Mouse (Mus musculus) heart, embryonic 14.5 days (tissue): ENCODE measurements at regions not wholly inside any gene's neighbourhood (a gene's known extent, or its start where the extent isn't known, plus 50 kb on each side); places are given as distances from the start of the nearest gene placed in this dataset.
A peak's percentile ranks its signal among the peaks of the same experiment; 100 is the strongest.

Source experiments
- ATAC-seq: fragments of 200-750 bp; cut with Nextera tagmentation; 2 replicates; pipeline ENCODE4 v1.8.0; 2017; ENCODE audit warnings: low read depth, moderate TSS enrichment; ENCODE audit not compliant: insufficient number of reproducible peaks, insufficient read depth, low FRiP score
- H3K27ac ChIP-seq, 2 experiments: fragments of 200-500 bp in 1 of 2; fragments of 300-500 bp in 1 of 2; sonication (generic) in 1 of 2; replicated peaks in 1 of 2; 2 replicates each; pipeline ENCODE4 v1.5.1; 2012 to 2014; ENCODE audit warnings: low read depth in 2 of 2, low read length in 2 of 2, control low read depth in 1 of 2, mild to moderate bottlenecking in 1 of 2, mixed read lengths in 1 of 2; ENCODE audit not compliant: control insufficient read depth in 1 of 2, insufficient read depth in 1 of 2
- H3K27me3 ChIP-seq: fragments of 300-500 bp; sonication (generic); 2 replicates; pipeline ENCODE4 v1.6.1; 2014; ENCODE audit warnings: mild to moderate bottlenecking, low read length, control low read depth; ENCODE audit not compliant: control insufficient read depth, insufficient read depth
- H3K36me3 ChIP-seq: fragments of 300-500 bp; sonication (generic); 2 replicates; pipeline ENCODE4 v1.6.1; 2014; ENCODE audit warnings: mild to moderate bottlenecking, control low read depth, low read length, mixed read lengths; ENCODE audit not compliant: control insufficient read depth, insufficient read depth
- H3K4me1 ChIP-seq, 2 experiments: fragments of 200-500 bp in 1 of 2; fragments of 300-500 bp in 1 of 2; sonication (generic) in 1 of 2; 2 replicates each; pipeline ENCODE4 v1.6.1; 2012 to 2014; ENCODE audit warnings: low read length in 2 of 2, control low read depth in 1 of 2, mixed read lengths in 1 of 2; ENCODE audit not compliant: control insufficient read depth in 2 of 2, insufficient read depth in 2 of 2
- H3K4me2 ChIP-seq: fragments of 300-500 bp; sonication (generic); 2 replicates; pipeline ENCODE4 v1.6.1; 2014; ENCODE audit warnings: mild to moderate bottlenecking, low read length
- H3K4me3 ChIP-seq, 2 experiments: fragments of 200-500 bp in 1 of 2; fragments of 300-500 bp in 1 of 2; sonication (generic) in 1 of 2; 2 replicates each; pipeline ENCODE4 v1.5.1; 2012 to 2014; ENCODE audit warnings: low read length in 2 of 2, mild to moderate bottlenecking in 2 of 2, control low read depth in 1 of 2, low read depth in 1 of 2, moderate library complexity in 1 of 2; ENCODE audit not compliant: control insufficient read depth in 1 of 2, insufficient read depth in 1 of 2
- H3K9ac ChIP-seq: fragments of 300-500 bp; sonication (generic); 2 replicates; pipeline ENCODE4 v1.6.1; 2014; ENCODE audit warnings: mild to moderate bottlenecking, low read length
- H3K9me3 ChIP-seq: fragments of 300-500 bp; sonication (generic); 2 replicates; pipeline ENCODE4 v1.6.1; 2016; ENCODE audit warnings: low read length, control low read depth; ENCODE audit not compliant: control insufficient read depth
- WGBS: fragments of 180-500 bp; shearing (Covaris S2); extraction: QIAGEN DNeasy Blood & Tissue Kit; methylation state at CpG from one replicate; pipeline ENCODE4 v1.1.7; 2014; 5-methylcytosine and 5-hydroxymethylcytosine counted together

GRCm38 (mm10) chr13:72184116-72184845, 220.8 kb upstream of the Irx1 start:
- no peaks in the 10 kb centered on the region for H3K9me3 ChIP-seq
- H3K4me2 ChIP-seq: no peak overlapping the region
- H3K4me1 ChIP-seq: no peaks in the 10 kb centered on the region
- no peak overlapping the region for H3K27ac ChIP-seq
- H3K9ac ChIP-seq: no peak overlapping the region
- WGBS: 69% methylated on average over 15 of the region's 15 CpGs
- H3K27me3 ChIP-seq: no peaks in the 10 kb centered on the region
- ATAC-seq: no peak
- no peak overlapping the region for H3K4me3 ChIP-seq
- H3K36me3 ChIP-seq: no peaks in the 10 kb centered on the region

- ATAC-seq: no peak
- Histone ChIP-seq H3K9me3 (no peaks in the 10 kb centered on the region), H3K4me1 (no peaks in the 10 kb centered on the region), H3K27ac (no peak overlapping the region), H3K4me3 (no peak overlapping the region), H3K36me3 (no peaks in the 10 kb centered on the region), H3K27me3 (no peaks in the 10 kb centered on the region), H3K9ac (no peak overlapping the region), H3K4me2 (no peak overlapping the region)
- 84% methylated on average over 3 of the region's 3 CpGs for WGBS
Observed at GRCm38 (mm10) chr13:72184846-72185118, 221.3 kb upstream of the Irx1 start.

GRCm38 (mm10) chr13:72195881-72196280, 232.4 kb upstream of the Irx1 start:
- H3K36me3 ChIP-seq: no peaks in the 10 kb centered on the region
- H3K9ac ChIP-seq: no peak overlapping the region
- H3K4me3 ChIP-seq: no peak overlapping the region
- H3K27me3 ChIP-seq: no peaks in the 10 kb centered on the region
- no peak for ATAC-seq
- WGBS: 91% methylated on average over 2 of the region's 2 CpGs
- no peak overlapping the region for H3K4me2 ChIP-seq
- no peak overlapping the region for H3K27ac ChIP-seq
- peaks cover 13 to 19% of the 10 kb centered on the region in 2 experiments for H3K4me1 ChIP-seq
- H3K9me3 ChIP-seq: no peaks in the 10 kb centered on the region

- Histone ChIP-seq H3K9ac (peak overlapping the region; percentile 49; the same call in 1 of the 2 replicates), H3K4me3 (peak overlapping the region in 1 of 2 experiments; percentile 7; a peak in 1 of 4 replicates), H3K9me3 (no peaks in the 10 kb centered on the region), H3K4me1 (peaks cover 13 to 19% of the 10 kb centered on the region in 2 experiments), H3K4me2 (peak overlapping the region; percentile 57), H3K27ac (peak overlapping the region; percentile 79 to 81), H3K27me3 (no peaks in the 10 kb centered on the region), H3K36me3 (no peaks in the 10 kb centered on the region)
- 22% methylated on average over 22 of the region's 22 CpGs for WGBS
- ATAC-seq: peak; percentile 62
Observed at GRCm38 (mm10) chr13:72198341-72199105, 235.0 kb upstream of the Irx1 start.

GRCm38 (mm10) chr13:72209518-72209917, 246.0 kb upstream of the Irx1 start:
- ATAC-seq: no peak
- no peaks in the 10 kb centered on the region for H3K9me3 ChIP-seq
- H3K27ac ChIP-seq: no peak overlapping the region
- no peaks in the 10 kb centered on the region for H3K27me3 ChIP-seq
- H3K36me3 ChIP-seq: no peaks in the 10 kb centered on the region
- H3K4me3 ChIP-seq: no peak overlapping the region
- no peak overlapping the region for H3K9ac ChIP-seq
- H3K4me1 ChIP-seq: peaks cover 5 to 10% of the 10 kb centered on the region in 2 experiments; a peak in 3 of 4 replicates
- no peak overlapping the region for H3K4me2 ChIP-seq
- 73% methylated on average over 5 of the region's 5 CpGs for WGBS

- no peak for ATAC-seq
Observed at GRCm38 (mm10) chr13:72209946-72210456, 246.5 kb upstream of the Irx1 start.

GRCm38 (mm10) chr13:72210474-72211309, 247.2 kb upstream of the Irx1 start:
- ATAC-seq: no peak
- 80% methylated on average over 7 of the region's 7 CpGs for WGBS
- no peak overlapping the region for H3K27ac ChIP-seq

More at GRCm38 (mm10) chr13:72209946-72210456, 246.5 kb upstream of the Irx1 start:
- Histone ChIP-seq H3K9me3 (no peaks in the 10 kb centered on the region), H3K4me3 (no peak overlapping the region), H3K36me3 (no peaks in the 10 kb centered on the region), H3K9ac (no peak overlapping the region), H3K27ac (no peak overlapping the region), H3K4me1 (peaks cover 5 to 10% of the 10 kb centered on the region in 2 experiments; a peak in 3 of 4 replicates), H3K4me2 (no peak overlapping the region), H3K27me3 (no peaks in the 10 kb centered on the region)
- 22% methylated on average over 10 of the region's 10 CpGs for WGBS

More at GRCm38 (mm10) chr13:72210474-72211309, 247.2 kb upstream of the Irx1 start:
- no peaks in the 10 kb centered on the region for H3K27me3 ChIP-seq
- H3K9me3 ChIP-seq: no peaks in the 10 kb centered on the region
- H3K9ac ChIP-seq: no peak overlapping the region
- no peaks in the 10 kb centered on the region for H3K36me3 ChIP-seq
- H3K4me1 ChIP-seq: peaks cover 5 to 10% of the 10 kb centered on the region in 2 experiments; a peak in 3 of 4 replicates
- H3K4me3 ChIP-seq: no peak overlapping the region
- no peak overlapping the region for H3K4me2 ChIP-seq
